ENCODE assay signal across 8 mouse cellular contexts in the genomic region with DNA sequence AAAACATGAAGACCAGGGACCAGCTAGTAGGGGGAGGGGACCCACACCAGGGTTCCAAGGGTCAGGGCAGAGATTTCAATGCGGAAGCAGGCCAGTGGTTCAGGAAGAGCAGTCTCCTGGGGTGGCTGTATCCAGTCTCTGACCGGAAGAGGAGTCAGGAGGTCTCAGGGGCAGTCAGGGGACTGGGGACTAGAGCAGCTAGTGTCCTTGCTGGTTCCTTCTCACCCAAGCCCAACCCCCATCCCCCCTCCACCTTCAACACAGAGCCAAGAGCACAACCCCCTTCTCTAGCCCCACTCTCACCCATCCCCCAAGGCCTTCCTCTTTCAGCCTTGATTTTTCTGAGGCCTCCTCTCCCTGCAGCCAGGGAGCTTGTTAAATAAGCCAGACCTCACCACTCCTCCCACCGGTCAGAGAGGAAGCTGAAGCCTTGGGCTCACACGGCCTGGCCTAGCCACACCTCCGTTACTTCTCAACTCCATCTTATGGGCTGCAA. TPM values are rescaled to one million over a fixed set of nuclear protein-coding genes. Genes with fewer than 3 reads are reported as not detected.
A peak's percentile ranks its signal among the peaks of the same experiment; 100 is the strongest.
DNase-seq lines count a peak whose midpoint lies in the region; ATAC-seq lines count a peak whose summit lies in the region.

No protein-coding gene starts in this region.

- no peak overlapping the region for H3K9ac ChIP-seq in forebrain, embryonic 15.5 days (replicated peaks)
- no peak overlapping the region for H3K9ac ChIP-seq in heart, embryonic 13.5 days
- H3K9ac ChIP-seq in limb, embryonic 11.5 days (ENCODE audit: low read length) = no peak overlapping the region; the same call in 1 of the 2 replicates
- no peak overlapping the region for H3K9ac ChIP-seq in stomach, embryonic 14.5 days (replicated peaks; ENCODE audit: low read depth, low read length)

- 26% methylated on average over 5 of the region's 5 CpGs for WGBS in forebrain, embryonic 10.5 days
- whole genome bisulfite sequencing in forebrain, embryonic 15.5 days = 33% methylated on average over 5 of the region's 5 CpGs
- 20% methylated on average over 5 of the region's 5 CpGs for WGBS in heart, embryonic 13.5 days
- 20% methylated on average over 5 of the region's 5 CpGs for WGBS in limb, embryonic 11.5 days
- 38% methylated on average over 5 of the region's 5 CpGs for WGBS in stomach, embryonic 14.5 days

- DNase-seq in forebrain, embryonic 10.5 days (ENCODE audit: extremely low spot score, low spot score) = peak; percentile 28
- peak; percentile 84 for DNase-seq in ES-CJ7 (ENCODE audit: low read depth, low spot score)
- peak; percentile 69 for DNase-seq in limb, embryonic 11.5 days (ENCODE audit: low spot score)
- DNase-seq in cerebellum, adult 11 months = no peak
- no peak for DNase-seq in gastrocnemius, postnatal 36 days

- H3K36me3 ChIP-seq in forebrain, embryonic 10.5 days (replicated peaks) = no peaks in the 10 kb centered on the region
- H3K36me3 ChIP-seq in forebrain, embryonic 15.5 days = no peaks in the 10 kb centered on the region
- no peaks in the 10 kb centered on the region for H3K36me3 ChIP-seq in heart, embryonic 13.5 days
- H3K36me3 ChIP-seq in limb, embryonic 11.5 days (ENCODE audit: control insufficient read depth, insufficient read depth, low read length) = no peaks in the 10 kb centered on the region; the same call in 1 of the 2 replicates
- H3K36me3 ChIP-seq in stomach, embryonic 14.5 days (ENCODE audit: control insufficient read depth, insufficient read depth, low read length) = no peaks in the 10 kb centered on the region

- peak overlapping the region; percentile 12; the same call in 1 of the 2 replicates for H3K4me3 ChIP-seq in forebrain, embryonic 10.5 days
- H3K4me3 ChIP-seq in forebrain, embryonic 15.5 days = no peak overlapping the region
- H3K4me3 ChIP-seq in heart, embryonic 13.5 days = no peak overlapping the region
- H3K4me3 ChIP-seq in limb, embryonic 11.5 days (ENCODE audit: low read depth, low read length) = no peak overlapping the region
- no peak overlapping the region for H3K4me3 ChIP-seq in stomach, embryonic 14.5 days (ENCODE audit: low read depth, low read length)

- intact Hi-C loops in gastrocnemius, postnatal 36 days (cut with DNase I) = no loop called here

- H3K27ac ChIP-seq in forebrain, embryonic 10.5 days = peak overlapping the region; percentile 58
- no peak overlapping the region for H3K27ac ChIP-seq in forebrain, embryonic 15.5 days (replicated peaks)
- H3K27ac ChIP-seq in heart, embryonic 13.5 days (replicated peaks) = peak overlapping the region; percentile 84
- peak overlapping the region; percentile 68; the same call in 1 of the 2 replicates for H3K27ac ChIP-seq in limb, embryonic 11.5 days (replicated peaks; ENCODE audit: low read depth, low read length)
- peak overlapping the region; percentile 23; the same call in 1 of the 2 replicates for H3K27ac ChIP-seq in stomach, embryonic 14.5 days (ENCODE audit: low read length)

- ATAC-seq in forebrain, embryonic 15.5 days (replicated peaks) = no peak
- no peak for ATAC-seq in heart, embryonic 13.5 days (ENCODE audit: extremely low read depth, insufficient number of reproducible peaks, low FRiP score, low TSS enrichment)
- ATAC-seq in limb, embryonic 11.5 days (ENCODE audit: insufficient number of reproducible peaks, low FRiP score, low TSS enrichment, low read depth) = peak; percentile 22; the same call in 1 of the 2 replicates
- peak; percentile 19; the same call in 1 of the 2 replicates for ATAC-seq in stomach, embryonic 14.5 days (ENCODE audit: insufficient number of reproducible peaks, insufficient read depth, low FRiP score, low read depth)

- H3K4me2 ChIP-seq in forebrain, embryonic 15.5 days (replicated peaks) = no peak overlapping the region
- no peak overlapping the region for H3K4me2 ChIP-seq in heart, embryonic 13.5 days
- peak overlapping the region; percentile 19; the same call in 1 of the 2 replicates for H3K4me2 ChIP-seq in limb, embryonic 11.5 days (ENCODE audit: low read depth, severe bottlenecking)
- no peak overlapping the region for H3K4me2 ChIP-seq in stomach, embryonic 14.5 days (replicated peaks; ENCODE audit: low read depth, low read length)

- no peaks in the 10 kb centered on the region for H3K9me3 ChIP-seq in forebrain, embryonic 10.5 days
- no peaks in the 10 kb centered on the region for H3K9me3 ChIP-seq in forebrain, embryonic 15.5 days
- no peaks in the 10 kb centered on the region for H3K9me3 ChIP-seq in heart, embryonic 13.5 days
- H3K9me3 ChIP-seq in limb, embryonic 11.5 days (ENCODE audit: control insufficient read depth, low read length) = no peaks in the 10 kb centered on the region
- no peaks in the 10 kb centered on the region for H3K9me3 ChIP-seq in stomach, embryonic 14.5 days (ENCODE audit: control insufficient read depth, low read depth, low read length)

- peaks cover 41% of the 10 kb centered on the region for H3K4me1 ChIP-seq in forebrain, embryonic 10.5 days
- peaks cover 25% of the 10 kb centered on the region for H3K4me1 ChIP-seq in forebrain, embryonic 15.5 days
- peaks cover 43% of the 10 kb centered on the region for H3K4me1 ChIP-seq in heart, embryonic 13.5 days
- peaks cover 25% of the 10 kb centered on the region for H3K4me1 ChIP-seq in limb, embryonic 11.5 days (ENCODE audit: control insufficient read depth, insufficient read depth, low read length)
- peaks cover 36% of the 10 kb centered on the region; the same call in 1 of the 2 replicates for H3K4me1 ChIP-seq in stomach, embryonic 14.5 days (ENCODE audit: control insufficient read depth, insufficient read depth, low read length)

- peaks cover 16% of the 10 kb centered on the region for H3K27me3 ChIP-seq in forebrain, embryonic 10.5 days (ENCODE audit: poor library complexity, severe bottlenecking)
- no peaks in the 10 kb centered on the region for H3K27me3 ChIP-seq in forebrain, embryonic 15.5 days
- H3K27me3 ChIP-seq in heart, embryonic 13.5 days (replicated peaks) = no peaks in the 10 kb centered on the region
- no peaks in the 10 kb centered on the region for H3K27me3 ChIP-seq in limb, embryonic 11.5 days (ENCODE audit: control insufficient read depth, insufficient read depth, low read length)
- no peaks in the 10 kb centered on the region for H3K27me3 ChIP-seq in stomach, embryonic 14.5 days (ENCODE audit: control insufficient read depth, insufficient read depth, low read length)

RNA-seq across cellular contexts. Expression of a gene that starts 1.4 kb away (rescaled TPM):
- polyA plus RNA-seq in forebrain, embryonic 10.5 days (2016; fragmentation: Nextera tagmentation; extraction: Ambion mirVana) = 3.6 and 3.9 TPM in 2 replicates
- 2.3 TPM in 2 replicates for polyA plus RNA-seq in forebrain, embryonic 15.5 days (2015; fragmentation: Nextera tagmentation; extraction: Ambion mirVana)
- polyA plus RNA-seq in heart, embryonic 13.5 days (2015; fragmentation: Nextera tagmentation; extraction: Ambion mirVana) = 2.9 and 3.3 TPM in 2 replicates
- polyA plus RNA-seq in limb, embryonic 11.5 days (2014; fragmentation: Nextera tagmentation; extraction: Ambion mirVana) = 7.2 and 7.9 TPM in 2 replicates
- polyA plus RNA-seq in stomach, embryonic 14.5 days (2014; fragmentation: Nextera tagmentation; extraction: Ambion mirVana) = 10.3 and 11.3 TPM in 2 replicates
- 10 to 100 TPM; 21.9 to 22.9 TPM for total RNA-seq in gastrocnemius, postnatal 36 days (2021)

RNA-seq across cellular contexts. Expression of a gene that starts 20.4 kb away (rescaled TPM):
- polyA plus RNA-seq in forebrain, embryonic 10.5 days (2016; fragmentation: Nextera tagmentation; extraction: Ambion mirVana) = 44.9 and 47.7 TPM in 2 replicates
- polyA plus RNA-seq in forebrain, embryonic 15.5 days (2015; fragmentation: Nextera tagmentation; extraction: Ambion mirVana) = 31.3 and 35.1 TPM in 2 replicates
- polyA plus RNA-seq in heart, embryonic 13.5 days (2015; fragmentation: Nextera tagmentation; extraction: Ambion mirVana) = 24.1 and 26.2 TPM in 2 replicates
- polyA plus RNA-seq in limb, embryonic 11.5 days (2014; fragmentation: Nextera tagmentation; extraction: Ambion mirVana) = 38.3 and 42.9 TPM in 2 replicates
- polyA plus RNA-seq in stomach, embryonic 14.5 days (2014; fragmentation: Nextera tagmentation; extraction: Ambion mirVana) = 37.4 and 44.3 TPM in 2 replicates
- 10 to 100 TPM; 10.6 to 11.1 TPM for total RNA-seq in gastrocnemius, postnatal 36 days (2021)

Comparison
In these comparisons a context has a peak if more than half of its experiments do, and no peak if none do; other contexts are left out.
1. DNase-seq: peak in forebrain, embryonic 10.5 days (single experiment), ES-CJ7 (single experiment) and limb, embryonic 11.5 days (single experiment); none in cerebellum, adult 11 months (single experiment) and gastrocnemius, postnatal 36 days (0 of 2).
2. ATAC-seq: peak in limb, embryonic 11.5 days (single experiment) and stomach, embryonic 14.5 days (single experiment); none in forebrain, embryonic 15.5 days (single experiment) and heart, embryonic 13.5 days (single experiment).